Mouse (Mus musculus) brain, embryonic 14.5 days (tissue): ENCODE measurements around the gene Rps27l.

ENCODE experiments used
- CTCF ChIP-seq: fragments of 200-500 bp; IDR thresholded peaks from 2 replicates; pipeline ENCODE4 v1.5.1; 2012; ENCODE audit warnings: inconsistent platforms, mild to moderate bottlenecking, moderate library complexity, borderline replicate concordance; ENCODE audit not compliant: insufficient read depth, insufficient read length; ENCODE audit errors: extremely low read depth
- POLR2A ChIP-seq: fragments of 200-500 bp; IDR thresholded peaks from 2 replicates; pipeline ENCODE4 v1.6.1; 2012; ENCODE audit warnings: mild to moderate bottlenecking, inconsistent platforms, borderline replicate concordance; ENCODE audit not compliant: poor library complexity, insufficient read depth, insufficient read length, severe bottlenecking; ENCODE audit errors: extremely low read depth

DNA sequence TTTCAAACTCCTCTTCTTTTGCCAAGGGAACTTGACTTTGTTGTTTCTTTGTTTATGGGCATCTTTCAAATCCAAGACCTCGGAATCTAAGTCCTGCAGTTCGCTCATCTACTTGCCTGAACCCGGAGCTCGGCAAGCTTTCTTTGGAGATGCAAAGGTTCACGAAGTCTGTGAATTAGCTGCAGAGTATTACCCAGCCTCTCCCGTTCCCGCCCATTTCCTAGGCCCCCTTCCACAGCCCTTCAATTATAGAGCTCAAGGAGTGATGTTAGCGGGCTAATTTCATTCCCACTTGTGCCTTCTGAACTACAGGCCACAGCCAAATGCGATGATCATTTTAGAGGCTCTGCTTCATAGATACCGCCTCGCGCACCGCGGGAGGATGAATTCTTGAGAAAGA, 25.9 kb upstream of the Rps27l start:
- TF ChIP-seq CTCF (no peak), POLR2A (no peak)
